ENCODE assay signal across 9 mouse cellular contexts in the genomic region with DNA sequence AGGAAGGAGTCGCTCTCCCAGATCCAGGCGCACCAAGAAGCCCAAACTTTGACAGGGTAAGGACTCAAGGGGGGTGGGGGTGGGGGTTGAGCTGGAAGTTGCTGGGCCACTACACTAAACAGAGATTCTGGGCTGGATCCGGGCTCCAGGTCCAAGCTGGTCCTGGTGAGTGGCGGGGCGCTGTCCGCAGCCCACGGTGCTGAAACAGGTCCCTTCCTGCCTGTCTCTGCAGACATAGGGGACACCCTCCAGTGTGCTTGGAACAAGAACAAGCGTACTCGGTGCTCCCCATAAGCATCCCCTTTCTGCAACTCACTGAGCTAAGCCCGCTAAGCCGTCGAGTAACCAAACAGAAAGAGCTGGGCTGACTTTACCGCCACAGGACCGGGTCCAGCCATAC. TPM values are rescaled to one million over a fixed set of nuclear protein-coding genes. Genes with fewer than 3 reads are reported as not detected.
DNase-seq lines count a peak whose midpoint lies in the region; TF ChIP-seq lines count a peak whose summit lies in the region.
"Had no signal": no experiment of that assay in that cellular context is flagged by ENCODE, and none has a peak within 500 bp of the region (broad histone marks: within the 10 kb centered on the region; RNA-seq: fewer than 3 reads in every experiment).

No protein-coding gene starts in this region.

- TF ChIP-seq CTCF in E14TG2a.4 (conservative IDR thresholded peaks at IDR 0.05; ENCODE audit: low read length): no peak

- no peaks in the 10 kb centered on the region for H3K36me3 ChIP-seq in E14TG2a.4 (ENCODE audit: insufficient read depth, low read length)
- H3K36me3 ChIP-seq: neural tube, embryonic 13.5 days had no signal

- intact Hi-C loops in heart, postnatal 25 days (cut with DNase I): no loop called here

- DNase-seq in heart, adult 11 months: peak; percentile 86
- no peak for DNase-seq in heart, postnatal 25 days (ENCODE audit: low spot score)
- peak; percentile 57 for DNase-seq in embryo, embryonic 9.5 days (ENCODE audit: extremely low spot score)
- peak; percentile 46 for DNase-seq in kidney, adult 18-20 months
- peak; percentile 8 for DNase-seq in lung, postnatal 25 days (ENCODE audit: low spot score)
- DNase-seq in thymus, postnatal 0 days (ENCODE audit: low spot score): peak; percentile 32
- DNase-seq in MN1 (ENCODE audit: low spot score): no peak

- H3K4me1 ChIP-seq in E14TG2a.4 (replicated peaks; ENCODE audit: low read depth, low read length): peaks cover 8% of the 10 kb centered on the region

- no peaks in the 10 kb centered on the region; the same call in 1 of the 2 replicates for H3K27me3 ChIP-seq in E14TG2a.4 (ENCODE audit: insufficient read depth, low read length)

- 0 out of 2 replicates have a peak overlapping the region, but pooled peaks have one; percentile 23 for H3K4me3 ChIP-seq in E14TG2a.4 (replicated peaks; ENCODE audit: low read length)
- H3K4me3 ChIP-seq: neural tube, embryonic 13.5 days had no signal

- H3K9me3 ChIP-seq in E14TG2a.4 (ENCODE audit: low read length): peaks cover 4% of the 10 kb centered on the region; the same call in 1 of the 2 replicates
- H3K9me3 ChIP-seq: neural tube, embryonic 13.5 days had no signal

RNA-seq across cellular contexts. Expression of gene Cnga3, which starts 4.2 kb away (rescaled TPM):
- total RNA-seq in heart, postnatal 25 days (2021): under 1 TPM; 0.73 TPM
- polyA plus RNA-seq in thymus, postnatal 0 days (2015; fragmentation: Nextera tagmentation; extraction: Ambion mirVana): 0.09 and 0.20 TPM in 2 replicates
- polyA plus RNA-seq: neural tube, embryonic 13.5 days had no signal

Comparison
In these comparisons a context has a peak if more than half of its experiments do, and no peak if none do; other contexts are left out.
1. DNase-seq: peak in heart, adult 11 months (single experiment), embryo, embryonic 9.5 days (single experiment), kidney, adult 18-20 months (single experiment), lung, postnatal 25 days (single experiment) and thymus, postnatal 0 days (single experiment); none in heart, postnatal 25 days (single experiment) and MN1 (single experiment).